Mouse (Mus musculus) E14TG2a.4 (cell line): Measurements from ENCODE around the gene Eps8l2.
"Not testable (repeated sequence)": the region's sequence is repeated elsewhere in the genome, so short reads cannot be mapped to it uniquely, and the experiment has no call there.

Experiments
- H3K27me3 ChIP-seq: 2 replicates; pipeline ENCODE4 v1.6.1; 2014; ENCODE audit warnings: low read length, control low read depth; ENCODE audit not compliant: insufficient read depth
- H3K36me3 ChIP-seq: 2 replicates; pipeline ENCODE4 v1.6.1; 2014; ENCODE audit warnings: low read length, control low read depth; ENCODE audit not compliant: insufficient read depth
- H3K4me1 ChIP-seq: replicated peaks from 2 replicates; pipeline ENCODE4 v1.6.1; 2014; ENCODE audit warnings: low read depth, low read length, control low read depth
- H3K4me3 ChIP-seq: replicated peaks from 2 replicates; pipeline ENCODE4 v1.5.1; 2014; ENCODE audit warnings: mild to moderate bottlenecking, low read length
- H3K9me3 ChIP-seq: 2 replicates; pipeline ENCODE4 v1.6.1; 2014; ENCODE audit warnings: low read length, control low read depth
- CTCF ChIP-seq: conservative IDR thresholded peaks from 2 replicates; pipeline ENCODE4 v1.5.1; 2014; ENCODE audit warnings: low read length
- NANOG ChIP-seq: IDR thresholded peaks from 2 replicates; pipeline ENCODE4 v1.6.1; 2014; ENCODE audit warnings: borderline replicate concordance, low read length, mixed read lengths
- POU5F1 ChIP-seq: IDR thresholded peaks from 2 replicates; pipeline ENCODE4 v1.6.1; 2014; ENCODE audit warnings: low read length, borderline replicate concordance

Gene Eps8l2

GRCm38 (mm10) chr7:141390326-141391259, 51.9 kb downstream of the Eps8l2 start:
- peak overlapping the region; percentile 92; the same call in 1 of the 2 replicates for H3K4me3 ChIP-seq
- H3K9me3 ChIP-seq = no peaks in the 10 kb centered on the region
- H3K4me1 ChIP-seq = peaks cover 53% of the 10 kb centered on the region
- peaks cover 7% of the 10 kb centered on the region for H3K36me3 ChIP-seq
- 0 out of 2 replicates have a peak, but pooled peaks cover 4% of the 10 kb centered on the region for H3K27me3 ChIP-seq
- TF ChIP-seq NANOG (no peak), CTCF (no peak), POU5F1 (no peak)

GRCm38 (mm10) chr7:141391625-141392551, 53.2 kb downstream of the Eps8l2 start, which contains the start of gene Taldo1:
Gene Taldo1, plus strand, starts transcription at chr7:141392199.
- H3K9me3 ChIP-seq = no peaks in the 10 kb centered on the region
- peak within 1 kb of the TSS; percentile 92 for H3K4me3 ChIP-seq
- H3K27me3 ChIP-seq = no peaks in the 10 kb centered on the region
- no peak for TF ChIP-seq NANOG
- H3K36me3 ChIP-seq = peaks cover 20% of the 10 kb centered on the region
- H3K4me1 ChIP-seq = peaks cover 56% of the 10 kb centered on the region

- TF ChIP-seq POU5F1 (no peak), NANOG (no peak), CTCF (no peak)
- Histone ChIP-seq H3K36me3 (peaks cover 27% of the 10 kb centered on the region), H3K4me3 (peak overlapping the region; percentile 92), H3K9me3 (no peaks in the 10 kb centered on the region), H3K4me1 (peaks cover 54% of the 10 kb centered on the region), H3K27me3 (no peaks in the 10 kb centered on the region)
These were observed 54.0 kb downstream of the Eps8l2 start for GRCm38 (mm10) chr7:141392552-141393222.

GRCm38 (mm10) chr7:141394158-141394557, 55.5 kb downstream of the Eps8l2 start:
- Histone ChIP-seq H3K9me3 (no peaks in the 10 kb centered on the region), H3K27me3 (no peaks in the 10 kb centered on the region), H3K4me1 (peaks cover 53% of the 10 kb centered on the region), H3K4me3 (no peak overlapping the region), H3K36me3 (peaks cover 42% of the 10 kb centered on the region)
- TF ChIP-seq NANOG (no peak), CTCF (no peak), POU5F1 (no peak)

- H3K36me3 ChIP-seq = peaks cover 48% of the 10 kb centered on the region
- TF ChIP-seq CTCF = peak; percentile 97
- no peak for TF ChIP-seq NANOG
- H3K4me3 ChIP-seq = no peak overlapping the region
- no peaks in the 10 kb centered on the region for H3K27me3 ChIP-seq
- H3K4me1 ChIP-seq = peaks cover 54% of the 10 kb centered on the region
- no peaks in the 10 kb centered on the region for H3K9me3 ChIP-seq
These were observed 56.1 kb downstream of the Eps8l2 start for GRCm38 (mm10) chr7:141394771-141395170.

GRCm38 (mm10) chr7:141395348-141395747, 56.7 kb downstream of the Eps8l2 start:
- Histone ChIP-seq H3K9me3 (no peaks in the 10 kb centered on the region), H3K27me3 (no peaks in the 10 kb centered on the region), H3K4me1 (peaks cover 54% of the 10 kb centered on the region), H3K36me3 (peaks cover 54% of the 10 kb centered on the region), H3K4me3 (no peak overlapping the region)
- no peak for TF ChIP-seq NANOG
- no peak for TF ChIP-seq POU5F1
- no peak for TF ChIP-seq CTCF

- TF ChIP-seq CTCF (peak; percentile 63), POU5F1 (no peak), NANOG (no peak)
- H3K9me3 ChIP-seq = peaks cover 5% of the 10 kb centered on the region
- H3K36me3 ChIP-seq = peaks cover 66% of the 10 kb centered on the region
- no peak overlapping the region for H3K4me3 ChIP-seq
- H3K27me3 ChIP-seq = no peaks in the 10 kb centered on the region
- peaks cover 31% of the 10 kb centered on the region for H3K4me1 ChIP-seq
These were observed 64.6 kb downstream of the Eps8l2 start for GRCm38 (mm10) chr7:141403305-141403704.

GRCm38 (mm10) chr7:141405466-141405865, 66.8 kb downstream of the Eps8l2 start:
- Histone ChIP-seq H3K4me3 (no peak overlapping the region), H3K36me3 (peaks cover 64% of the 10 kb centered on the region), H3K9me3 (peaks cover 5% of the 10 kb centered on the region), H3K4me1 (peaks cover 29% of the 10 kb centered on the region), H3K27me3 (no peaks in the 10 kb centered on the region)
- no peak for TF ChIP-seq CTCF
- no peak for TF ChIP-seq POU5F1
- no peak for TF ChIP-seq NANOG

GRCm38 (mm10) chr7:141407670-141408069, 69.0 kb downstream of the Eps8l2 start:
- Histone ChIP-seq H3K4me1 (peaks cover 19% of the 10 kb centered on the region), H3K36me3 (peaks cover 58% of the 10 kb centered on the region)
- not testable (repeated sequence) for H3K27me3 ChIP-seq, H3K4me3 ChIP-seq, H3K9me3 ChIP-seq
